Mouse (Mus musculus): ENCODE measurements around the gene Gna14. TPM values are rescaled to one million over a fixed set of nuclear protein-coding genes. Genes with fewer than 3 reads are reported as not detected.
A peak's percentile ranks its signal among the peaks of the same experiment; 100 is the strongest.

Gene Gna14
- 1 to 10 TPM; 1.1 to 1.6 TPM for total RNA-seq (2021)
- long read RNA-seq, experiment 1, partial matches to known transcripts, result 0 of 2 reads
- long read RNA-seq, experiment 1, other reads (novel, unspliced or antisense), result 1 of 2 reads
- long read RNA-seq, experiment 2, partial matches to known transcripts, result 0 of 1 reads
- long read RNA-seq, experiment 2, other reads (novel, unspliced or antisense), result 0 of 1 reads

DNA sequence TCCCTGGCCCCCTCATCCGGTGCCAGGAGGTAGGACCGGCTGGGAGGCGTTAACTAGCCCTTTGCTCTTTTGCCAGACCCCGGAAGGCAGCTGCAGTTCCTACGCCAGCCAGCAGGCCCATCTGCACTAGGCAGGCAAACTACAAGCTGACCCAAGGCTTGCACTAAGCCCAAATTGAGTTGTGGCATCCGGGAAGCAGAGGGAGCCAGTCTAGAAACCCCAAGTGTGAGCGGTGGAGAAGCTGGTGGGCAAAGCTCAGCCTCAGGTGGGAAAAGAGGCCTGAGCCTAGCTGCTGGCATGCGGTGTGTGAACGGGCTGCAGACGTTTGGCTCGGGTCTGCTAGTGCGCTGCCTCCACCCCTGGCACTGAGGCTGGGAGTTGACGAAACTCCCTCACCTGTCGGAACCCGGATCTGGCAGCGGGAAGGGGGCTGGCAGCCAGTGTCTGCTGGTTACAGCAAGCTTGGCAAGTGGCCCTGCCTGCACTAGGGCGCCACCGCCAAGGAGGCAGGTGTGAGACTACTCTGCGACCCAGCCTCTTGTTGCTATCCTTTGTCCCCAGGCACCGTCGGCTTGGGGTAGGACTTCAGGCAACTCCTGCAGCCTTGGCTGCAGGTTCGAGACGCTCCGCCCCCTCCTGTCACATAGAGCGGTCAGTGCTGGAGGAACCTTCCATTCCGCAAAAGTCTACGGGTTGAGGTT, at the start of gene Gna14:
Gene Gna14, plus strand, starts transcription at position 232 of the 701 bp plus-strand sequence.
- DNase-seq (ENCODE audit: low spot score in 2 of 2), result peak in 1 of 2 experiments; percentile 19
- peak within 1 kb of the TSS; percentile 48 for H3K4me3 ChIP-seq
- H3K27ac ChIP-seq, result no peak within 1 kb of the TSS
- TF ChIP-seq CTCF (conservative IDR thresholded peaks at IDR 0.05), result peak; percentile 75

DNA sequence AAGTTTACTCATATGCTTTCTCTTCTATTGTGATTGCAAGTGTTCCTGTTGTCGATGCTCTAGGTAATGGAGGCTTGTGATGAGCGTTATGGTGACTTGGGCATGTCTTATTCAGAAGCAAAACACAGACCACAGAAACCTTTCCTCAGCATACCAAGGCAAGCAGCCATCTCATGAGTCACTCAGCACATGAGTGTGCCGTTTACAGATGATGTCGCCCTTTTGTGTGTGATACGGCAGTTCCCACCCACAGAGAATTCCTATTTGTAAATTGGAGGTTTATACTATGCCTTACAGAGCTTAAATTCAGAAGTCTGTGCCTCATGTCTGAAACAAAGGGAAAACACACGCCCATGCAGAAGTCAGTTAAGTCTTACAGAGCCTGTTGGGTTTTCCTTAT, 49.0 kb upstream of the Gna14 start:
- Histone ChIP-seq H3K4me3 (no peak overlapping the region), H3K27ac (peak overlapping the region; percentile 56)
- peak in 1 of 2 experiments; percentile 53 for DNase-seq (ENCODE audit: low spot score in 2 of 2)
- TF ChIP-seq CTCF (conservative IDR thresholded peaks at IDR 0.05), result no peak

GRCm38 (mm10) chr19:16390192-16390795, 45.3 kb upstream of the Gna14 start:
- no peak overlapping the region for H3K4me3 ChIP-seq
- TF ChIP-seq CTCF (conservative IDR thresholded peaks at IDR 0.05), result no peak
- no peak for DNase-seq (ENCODE audit: low spot score in 2 of 2)
- H3K27ac ChIP-seq, result no peak overlapping the region

- H3K27ac ChIP-seq, result no peak overlapping the region
- no peak for TF ChIP-seq CTCF (conservative IDR thresholded peaks at IDR 0.05)
- no peak for DNase-seq (ENCODE audit: low spot score in 2 of 2)
- no peak overlapping the region for H3K4me3 ChIP-seq
These were observed 41.2 kb upstream of the Gna14 start for GRCm38 (mm10) chr19:16394381-16394780.

DNA sequence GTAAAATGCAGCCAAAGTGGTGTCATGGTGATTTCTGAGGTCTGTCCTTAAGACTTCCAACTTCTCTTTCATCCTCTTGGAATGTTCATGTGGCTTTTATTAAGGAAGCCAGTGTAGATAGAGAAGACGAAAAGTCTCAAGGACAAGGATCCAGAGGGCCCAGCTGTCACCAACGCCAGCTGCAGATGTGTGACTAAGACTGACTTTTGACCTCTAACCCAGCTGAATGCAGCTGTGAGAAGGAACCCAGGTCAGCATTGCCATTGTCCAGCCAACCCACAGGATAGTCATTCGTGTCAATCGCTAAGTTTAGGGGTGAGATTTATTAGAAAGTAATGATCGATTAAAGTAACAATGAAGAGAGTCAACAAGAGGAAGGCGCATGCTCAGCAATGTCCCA, 32.5 kb upstream of the Gna14 start:
- no peak for TF ChIP-seq CTCF (conservative IDR thresholded peaks at IDR 0.05)
- Histone ChIP-seq H3K4me3 (no peak overlapping the region), H3K27ac (no peak overlapping the region)
- no peak for DNase-seq (ENCODE audit: low spot score in 2 of 2)

GRCm38 (mm10) chr19:16407727-16408126, 27.8 kb upstream of the Gna14 start:
- Histone ChIP-seq H3K4me3 (no peak overlapping the region), H3K27ac (no peak overlapping the region)
- TF ChIP-seq CTCF (conservative IDR thresholded peaks at IDR 0.05), result no peak
- no peak for DNase-seq (ENCODE audit: low spot score in 2 of 2)

GRCm38 (mm10) chr19:16411302-16411701, 24.3 kb upstream of the Gna14 start:
- no peak for DNase-seq (ENCODE audit: low spot score in 2 of 2)
- TF ChIP-seq CTCF (conservative IDR thresholded peaks at IDR 0.05), result no peak
- Histone ChIP-seq H3K27ac (no peak overlapping the region), H3K4me3 (no peak overlapping the region)

- Histone ChIP-seq H3K4me3 (no peak overlapping the region), H3K27ac (no peak overlapping the region)
- no peak for DNase-seq (ENCODE audit: low spot score in 2 of 2)
- no peak for TF ChIP-seq CTCF (conservative IDR thresholded peaks at IDR 0.05)
These were observed 17.4 kb upstream of the Gna14 start for GRCm38 (mm10) chr19:16418086-16418663.

DNA sequence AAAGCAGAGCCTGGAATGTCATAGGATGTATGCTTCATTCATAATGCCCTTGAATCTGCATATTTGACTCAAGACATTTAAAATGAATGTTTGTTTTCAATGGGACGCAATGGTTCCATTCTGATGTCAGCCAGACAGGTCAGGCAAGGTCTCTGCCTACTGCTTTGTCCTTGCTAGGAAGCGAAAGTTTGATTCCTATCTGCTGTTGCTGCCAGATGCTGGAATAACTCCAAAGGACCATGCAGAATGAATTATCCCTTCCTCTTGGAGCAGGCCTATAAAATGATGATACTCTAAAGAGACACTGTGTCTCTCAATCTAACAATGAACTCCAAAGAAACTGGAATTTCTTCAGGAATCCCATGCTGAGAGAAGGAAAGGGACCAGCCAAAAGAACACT, 10.0 kb upstream of the Gna14 start:
- no peak for TF ChIP-seq CTCF (conservative IDR thresholded peaks at IDR 0.05)
- Histone ChIP-seq H3K27ac (no peak overlapping the region), H3K4me3 (no peak overlapping the region)
- no peak for DNase-seq (ENCODE audit: low spot score in 2 of 2)

- Histone ChIP-seq H3K4me3 (no peak overlapping the region), H3K27ac (no peak overlapping the region)
- no peak for DNase-seq (ENCODE audit: low spot score in 2 of 2)
- no peak for TF ChIP-seq CTCF (conservative IDR thresholded peaks at IDR 0.05)
These were observed 4.2 kb upstream of the Gna14 start for GRCm38 (mm10) chr19:16431368-16431767.

DNA sequence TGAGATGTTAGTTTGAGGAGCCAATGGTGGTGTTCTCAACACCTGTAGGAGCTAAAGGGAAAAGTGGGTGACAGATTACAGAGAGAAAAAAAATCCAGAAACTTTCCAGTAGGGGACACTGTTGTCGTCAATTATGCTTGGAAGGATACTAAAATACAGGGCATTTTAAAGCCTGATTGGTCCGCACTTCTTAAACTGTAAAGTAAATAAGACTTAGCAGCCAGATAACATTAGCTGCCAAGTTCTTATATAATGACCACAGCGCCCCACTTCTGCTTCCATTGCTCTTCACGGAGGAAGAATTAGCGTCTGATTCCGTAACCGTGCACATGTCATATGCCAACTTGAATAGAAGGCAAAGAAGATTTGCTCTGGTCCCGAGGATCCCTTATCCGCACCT, 683 bp upstream of the Gna14 start:
- Histone ChIP-seq H3K4me3 (peak overlapping the region; percentile 48), H3K27ac (no peak overlapping the region)
- TF ChIP-seq CTCF (conservative IDR thresholded peaks at IDR 0.05), result peak; percentile 73
- no peak for DNase-seq (ENCODE audit: low spot score in 2 of 2)

GRCm38 (mm10) chr19:16436335-16437169, 990 bp downstream of the Gna14 start:
- H3K27ac ChIP-seq, result no peak overlapping the region
- peak overlapping the region; percentile 48 for H3K4me3 ChIP-seq
- no peak for DNase-seq (ENCODE audit: low spot score in 2 of 2)
- TF ChIP-seq CTCF (conservative IDR thresholded peaks at IDR 0.05), result no peak

GRCm38 (mm10) chr19:16437170-16437483, 1.6 kb downstream of the Gna14 start:
- H3K4me3 ChIP-seq, result no peak overlapping the region
- no peak for TF ChIP-seq CTCF (conservative IDR thresholded peaks at IDR 0.05)
- no peak for DNase-seq (ENCODE audit: low spot score in 2 of 2)

More at GRCm38 (mm10) chr19:16437170-16437483, 1.6 kb downstream of the Gna14 start:
- no peak overlapping the region for H3K27ac ChIP-seq
